In the genomic region with DNA sequence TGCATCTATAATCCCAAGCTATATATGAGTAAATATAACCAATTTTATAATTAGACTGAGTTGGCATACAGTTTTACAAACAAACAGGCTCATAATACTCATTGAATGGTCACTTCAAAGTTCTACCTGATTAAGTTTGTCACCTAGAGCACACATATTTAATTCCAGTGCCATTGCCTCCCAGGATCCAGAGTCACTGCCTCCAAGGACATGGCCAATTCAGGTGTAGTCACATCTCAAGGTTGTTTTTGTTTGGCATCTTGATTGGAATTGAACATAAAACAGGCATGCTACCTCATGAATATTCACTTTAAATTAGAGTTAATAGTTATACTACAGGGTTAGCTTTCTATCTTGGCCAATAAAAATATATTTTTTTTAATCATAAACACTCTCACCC, we compare ENCODE assay signal across 22 mouse cellular contexts.
DNase-seq lines count a peak whose midpoint lies in the region; ATAC-seq and TF ChIP-seq lines count a peak whose summit lies in the region.
"Had no signal": no experiment of that assay in that cellular context is flagged by ENCODE, and none has a peak within 500 bp of the region (broad histone marks: within the 10 kb centered on the region; RNA-seq: fewer than 3 reads in every experiment).

No protein-coding gene starts in this region.

- ATAC-seq in kidney, embryonic 15.5 days (replicated peaks; ENCODE audit: low FRiP score) = no peak
- no peak for ATAC-seq in kidney, embryonic 16.5 days (ENCODE audit: low FRiP score, low TSS enrichment)
- ATAC-seq: activated CD4-positive, CD25-positive, alpha-beta regulatory T cell, adult 4 months; CD4-positive, CD25-positive, alpha-beta regulatory T cell, adult 4 months; Patski had no signal

- H3K27me3 ChIP-seq in kidney, adult 2 months (replicated peaks; ENCODE audit: control insufficient read depth, insufficient read depth, low read length) = no peaks in the 10 kb centered on the region
- H3K27me3 ChIP-seq in kidney, embryonic 15.5 days = no peaks in the 10 kb centered on the region
- H3K27me3 ChIP-seq in kidney, embryonic 16.5 days (ENCODE audit: insufficient read depth, low read length) = no peaks in the 10 kb centered on the region
- H3K27me3 ChIP-seq: CH12.LX, Patski had no signal

- no peak for TF ChIP-seq POLR2A in kidney, adult 2 months (IDR thresholded peaks at IDR 0.05; ENCODE audit: low read depth, low read length)

- H3K9me3 ChIP-seq in kidney, embryonic 15.5 days (replicated peaks) = no peaks in the 10 kb centered on the region
- no peaks in the 10 kb centered on the region for H3K9me3 ChIP-seq in kidney, embryonic 16.5 days (ENCODE audit: low read length)
- H3K9me3 ChIP-seq: G1E had no signal

- H3K4me2 ChIP-seq in kidney, embryonic 15.5 days = no peak overlapping the region
- no peak overlapping the region for H3K4me2 ChIP-seq in kidney, embryonic 16.5 days (replicated peaks; ENCODE audit: low read depth, low read length)

- DNase-seq in kidney, adult 11 months = peak; percentile 52
- no peak for DNase-seq in kidney, adult 18-20 months
- peak; percentile 60 for DNase-seq in kidney, adult 2 months
- no peak for DNase-seq in kidney, postnatal 10 days
- DNase-seq in kidney, adult 9 months = peak; percentile 45
- DNase-seq in kidney, postnatal 14 days = peak; percentile 17
- DNase-seq: adrenal gland, adult 2 months; adrenal gland, adult 8-10 months; adrenal gland, postnatal 10 days; adrenal gland, postnatal 14 days; adrenal gland, postnatal 25 days; adrenal gland, postnatal 36 days; B cell, adult 2 months; cerebellum, adult 11 months; cerebellum, adult 11-12 months had no signal

- TF ChIP-seq CTCF in kidney, adult 2 months (conservative IDR thresholded peaks at IDR 0.05; ENCODE audit: insufficient read depth, insufficient read length, low read depth, low read length) = no peak

- no peak overlapping the region for H3K9ac ChIP-seq in kidney, embryonic 15.5 days
- H3K9ac ChIP-seq in kidney, embryonic 16.5 days (replicated peaks; ENCODE audit: low read length) = no peak overlapping the region

- no peak overlapping the region for H3K27ac ChIP-seq in kidney, adult 2 months (ENCODE audit: insufficient read depth, low read depth, low read length)
- H3K27ac ChIP-seq in kidney, embryonic 15.5 days = no peak overlapping the region
- no peak overlapping the region for H3K27ac ChIP-seq in kidney, embryonic 16.5 days (ENCODE audit: low read length)

- no peaks in the 10 kb centered on the region for H3K36me3 ChIP-seq in kidney, adult 2 months (ENCODE audit: control insufficient read depth, insufficient read depth, low read length)
- no peaks in the 10 kb centered on the region for H3K36me3 ChIP-seq in kidney, embryonic 15.5 days
- no peaks in the 10 kb centered on the region for H3K36me3 ChIP-seq in kidney, embryonic 16.5 days (ENCODE audit: insufficient read depth, low read length)
- H3K36me3 ChIP-seq: G1E had no signal

- peaks cover 12% of the 10 kb centered on the region for H3K4me1 ChIP-seq in kidney, adult 2 months (ENCODE audit: control insufficient read depth, insufficient read depth, low read length)
- peaks cover 9% of the 10 kb centered on the region; the same call in 1 of the 2 replicates for H3K4me1 ChIP-seq in kidney, embryonic 15.5 days
- peaks cover 10% of the 10 kb centered on the region for H3K4me1 ChIP-seq in kidney, embryonic 16.5 days (ENCODE audit: insufficient read depth, low read length)

- no peak overlapping the region for H3K4me3 ChIP-seq in kidney, adult 2 months (ENCODE audit: insufficient read depth, low read depth, low read length)
- no peak overlapping the region for H3K4me3 ChIP-seq in kidney, embryonic 15.5 days (replicated peaks)
- no peak overlapping the region for H3K4me3 ChIP-seq in kidney, embryonic 16.5 days (ENCODE audit: low read length)

Comparison
In these comparisons a context has a peak if more than half of its experiments do, and no peak if none do; other contexts are left out.
1. DNase-seq: peak in kidney, adult 11 months (single experiment), kidney, adult 2 months (single experiment), kidney, adult 9 months (single experiment) and kidney, postnatal 14 days (single experiment); none in kidney, adult 18-20 months (single experiment) and kidney, postnatal 10 days (single experiment).